Mouse (Mus musculus): ENCODE measurements around the gene Mrtfb.

Mrtfb gene

DNA sequence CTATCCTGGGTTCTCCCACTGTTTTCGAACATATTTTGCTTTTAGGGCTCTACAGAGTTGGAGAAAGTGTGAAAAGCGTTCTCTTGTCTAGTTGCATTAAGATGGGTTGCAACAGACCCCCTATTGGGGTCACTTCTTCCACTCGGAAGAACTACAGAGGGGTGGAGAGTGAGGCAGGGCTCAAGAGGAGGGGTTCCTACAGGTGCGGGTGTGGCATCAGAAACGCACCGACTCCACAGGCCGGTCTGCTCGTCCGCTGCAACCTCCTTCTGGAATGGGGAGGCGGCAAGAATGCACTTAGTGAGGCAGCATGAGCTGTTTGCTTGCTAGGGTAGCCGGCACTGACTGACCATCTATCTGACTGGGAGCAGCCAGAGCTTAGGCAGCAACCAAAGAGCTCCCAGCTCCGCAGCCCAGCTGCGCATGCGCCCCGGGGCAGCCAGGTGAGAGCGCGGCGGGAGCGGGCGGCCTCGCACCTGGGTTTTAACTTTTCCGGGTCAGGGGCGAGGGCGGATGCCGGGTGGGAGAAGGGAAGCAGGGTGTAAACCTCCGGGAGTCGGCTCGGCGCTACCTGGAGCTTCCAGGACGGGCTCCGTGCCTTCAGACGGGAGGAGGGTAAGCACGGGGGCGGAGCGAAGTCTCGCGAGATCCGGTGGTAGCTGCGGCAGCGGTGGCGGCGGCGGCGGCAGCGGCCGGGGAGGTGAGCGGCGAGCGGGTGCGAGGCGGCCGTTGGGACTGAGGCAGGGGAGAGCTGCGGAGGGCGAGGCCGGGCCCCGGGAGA lies at the start of gene Mrtfb:
TSS of gene Mrtfb (plus strand) at position 627 of the 781 bp plus-strand sequence.
- DNase-seq, result peak; percentile 88

DNA sequence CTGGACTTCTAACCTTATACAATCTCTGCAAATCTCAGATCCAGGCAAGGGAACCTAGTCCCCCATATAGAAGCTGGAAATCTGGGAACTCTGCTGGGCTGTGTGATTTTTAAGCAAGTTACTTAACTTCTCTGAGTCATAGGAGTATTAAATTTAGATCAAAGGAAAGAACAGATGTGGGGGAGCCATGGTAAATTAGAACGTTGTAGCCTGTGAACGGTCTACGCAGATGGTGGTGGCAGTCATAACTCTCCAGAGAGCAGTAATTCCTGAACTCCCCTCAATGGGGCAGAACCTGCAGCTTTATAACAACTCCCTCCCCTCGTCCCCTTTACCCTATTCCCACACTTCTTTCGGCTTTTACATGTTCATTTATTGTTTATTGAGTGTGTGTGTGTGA lies 48.6 kb upstream of the Mrtfb start:
- DNase-seq, result peak; percentile 50

DNA sequence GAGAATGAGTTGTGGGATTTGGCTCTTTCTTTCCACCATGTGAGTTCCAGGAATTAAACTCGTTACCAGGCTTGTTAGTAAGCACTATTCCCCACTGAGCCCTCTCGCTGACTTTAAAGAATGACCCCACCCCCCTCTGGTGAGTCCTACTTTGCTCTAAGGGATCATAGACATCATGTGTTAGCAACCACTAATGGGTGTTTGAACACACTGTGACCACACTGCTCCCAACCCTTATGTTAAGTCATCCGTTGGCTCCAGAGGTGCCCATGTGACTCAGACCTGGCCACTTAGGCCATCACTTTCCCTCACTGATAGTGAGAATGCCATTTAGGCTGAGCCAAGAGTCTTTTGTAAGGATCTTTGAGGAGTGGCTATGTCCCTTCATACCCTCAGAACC lies 48.2 kb upstream of the Mrtfb start:
- DNase-seq, result no peak

DNA sequence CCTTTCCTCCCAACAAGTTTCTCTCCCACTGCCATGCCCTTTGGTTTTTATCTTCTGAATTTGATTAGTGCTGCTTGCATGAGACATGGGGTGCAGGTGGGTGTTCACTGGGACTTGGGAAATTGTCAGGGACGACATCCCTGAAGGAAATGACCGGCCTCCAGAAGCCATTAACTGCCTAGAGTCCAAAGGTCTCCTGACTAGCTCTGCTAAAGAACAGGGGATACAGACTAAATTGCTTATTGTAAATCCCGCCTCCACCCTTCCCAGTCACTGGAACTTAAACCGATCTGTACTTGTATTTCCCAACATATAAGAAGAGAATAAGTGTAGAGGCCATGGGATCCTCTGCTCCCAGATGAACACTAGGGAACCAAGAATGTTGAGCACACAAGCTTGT lies 43.5 kb upstream of the Mrtfb start:
- no peak for DNase-seq

DNA sequence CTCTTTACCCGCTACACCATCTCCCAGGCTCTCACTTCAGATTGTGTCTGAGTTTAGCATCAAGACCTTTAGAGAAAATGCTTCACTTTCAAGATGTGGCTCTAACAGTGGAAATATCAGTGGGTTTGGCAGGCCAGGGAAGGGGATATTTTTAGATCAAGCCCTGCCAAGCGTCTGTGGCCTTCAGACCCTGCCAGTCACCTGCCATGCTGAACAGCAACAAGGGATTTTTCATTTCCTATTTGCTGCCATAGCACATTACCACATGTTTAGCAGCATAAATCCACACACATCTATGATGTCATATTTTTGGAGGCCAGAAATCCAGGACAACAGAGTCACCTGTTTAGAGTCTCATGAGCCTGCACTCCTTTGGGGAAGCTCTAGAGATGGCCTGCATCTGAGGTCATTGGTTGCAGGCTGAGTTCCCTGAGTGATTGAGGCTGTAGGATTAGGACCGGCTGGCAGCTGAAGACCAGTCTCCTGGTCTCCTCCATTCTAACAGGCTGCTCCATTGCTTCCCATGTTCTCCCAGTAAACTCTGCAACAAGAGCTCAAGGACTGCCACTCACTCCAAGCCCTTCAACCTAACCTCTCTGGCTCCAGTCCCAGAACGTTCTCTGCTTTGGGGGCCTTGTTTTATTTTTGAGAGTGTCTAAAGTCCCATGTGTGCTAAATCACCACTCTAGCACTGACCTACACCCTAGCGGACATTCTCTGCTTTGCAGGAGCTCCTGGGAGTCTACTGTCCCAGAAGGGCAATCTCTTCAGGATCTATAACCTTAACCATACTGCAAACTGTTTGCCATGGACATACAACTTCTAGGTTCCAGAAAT lies 39.9 kb upstream of the Mrtfb start:
- DNase-seq, result no peak

DNA sequence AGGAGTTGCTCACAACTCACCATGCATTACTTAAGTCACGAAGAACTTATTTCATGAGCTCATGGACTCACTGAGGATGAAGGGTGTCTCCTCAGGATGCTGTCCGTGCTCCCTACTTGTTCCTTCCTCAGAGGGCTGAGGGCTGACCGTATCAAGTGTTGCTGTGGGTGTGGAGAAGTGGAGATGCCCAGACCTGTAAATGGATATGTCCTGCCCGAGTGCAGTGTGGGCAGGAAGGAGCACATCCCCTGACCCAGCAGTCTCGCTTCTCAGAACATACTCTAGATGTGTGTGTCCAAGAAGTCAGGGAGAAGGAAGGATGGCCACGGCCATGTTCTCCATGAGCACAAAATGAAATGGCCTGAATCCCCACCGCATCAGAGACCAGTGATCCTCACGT lies 38.3 kb upstream of the Mrtfb start:
- DNase-seq, result no peak

DNA sequence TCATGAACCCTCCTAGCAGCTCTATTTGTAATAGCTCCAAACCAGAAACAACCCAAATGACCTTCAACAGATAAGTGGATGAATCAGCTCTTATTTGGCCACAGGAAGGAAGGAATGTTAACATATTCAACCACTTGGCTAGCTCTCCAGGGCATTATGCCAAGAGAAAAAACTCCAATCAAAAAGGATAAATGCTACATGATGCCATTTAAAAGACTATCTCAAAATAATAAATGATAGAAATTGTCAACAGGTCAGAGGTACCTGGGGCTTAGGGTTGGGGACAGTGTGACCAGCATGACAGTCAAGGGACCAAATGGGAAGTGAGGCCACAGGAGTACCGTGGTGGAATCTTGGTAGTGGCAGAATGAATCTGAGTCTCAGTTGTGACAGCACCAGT lies 34.8 kb upstream of the Mrtfb start:
- DNase-seq, result no peak

DNA sequence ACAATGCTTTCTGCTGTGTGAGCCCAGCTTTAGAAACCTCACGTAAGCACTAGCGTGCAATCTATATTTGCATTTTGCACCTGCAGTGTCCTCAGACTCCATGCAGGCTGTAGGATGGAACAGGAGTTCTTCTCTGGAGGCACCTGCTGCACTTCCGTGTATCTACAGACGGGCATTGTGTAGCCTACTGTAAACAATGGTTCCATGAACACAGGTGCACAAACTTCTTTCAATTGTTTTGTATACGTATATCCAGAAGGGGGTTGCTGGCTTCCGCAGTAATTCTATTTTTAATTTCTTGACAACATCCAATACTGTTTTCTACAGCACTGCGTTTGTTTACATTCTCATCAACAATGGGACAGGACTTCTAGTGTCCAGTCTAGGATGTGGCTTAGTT lies 24.2 kb upstream of the Mrtfb start:
- DNase-seq, result no peak

DNA sequence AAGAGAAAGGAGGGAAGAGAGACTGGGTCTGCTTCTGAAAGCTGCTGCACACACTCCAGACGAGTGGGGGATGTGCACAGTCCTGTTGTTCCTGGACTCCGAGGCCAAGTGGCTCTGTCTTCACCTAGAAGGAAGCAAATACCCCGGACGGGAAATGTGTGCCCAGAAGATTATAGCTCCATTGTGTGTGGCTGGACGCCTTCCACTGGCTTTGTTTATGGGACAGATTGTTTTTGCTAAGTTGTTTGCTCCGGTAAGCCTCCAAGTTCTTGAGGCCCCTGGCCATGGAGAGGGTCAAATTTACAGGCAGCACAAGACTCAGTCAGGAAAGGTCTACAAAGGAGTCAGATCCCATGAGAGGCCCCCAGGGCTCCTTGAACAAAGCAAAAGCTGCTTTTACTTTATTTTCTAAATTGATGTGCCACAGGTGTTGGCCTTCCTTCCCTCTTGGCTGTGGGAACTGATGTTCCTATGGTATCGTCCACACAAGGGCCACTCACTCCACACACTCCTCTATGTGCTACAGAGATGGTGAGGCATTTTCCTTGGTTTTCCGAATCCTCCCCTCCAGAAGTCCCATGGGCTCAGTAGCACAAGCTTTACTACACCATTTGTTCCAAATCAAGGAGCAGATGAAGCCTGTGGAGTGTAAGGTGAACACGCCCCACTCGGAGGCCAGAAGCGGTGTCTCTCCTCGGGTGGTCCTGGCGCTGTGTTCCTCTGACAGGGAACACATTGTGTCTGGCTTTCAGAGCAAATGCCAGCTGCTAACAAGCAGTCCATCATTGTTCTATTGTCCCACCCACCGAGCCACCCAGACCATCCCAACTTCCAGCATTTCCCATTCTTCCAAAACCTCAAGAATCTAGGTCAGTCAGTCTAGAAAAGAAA lies 23.1 kb upstream of the Mrtfb start:
- no peak for DNase-seq

DNA sequence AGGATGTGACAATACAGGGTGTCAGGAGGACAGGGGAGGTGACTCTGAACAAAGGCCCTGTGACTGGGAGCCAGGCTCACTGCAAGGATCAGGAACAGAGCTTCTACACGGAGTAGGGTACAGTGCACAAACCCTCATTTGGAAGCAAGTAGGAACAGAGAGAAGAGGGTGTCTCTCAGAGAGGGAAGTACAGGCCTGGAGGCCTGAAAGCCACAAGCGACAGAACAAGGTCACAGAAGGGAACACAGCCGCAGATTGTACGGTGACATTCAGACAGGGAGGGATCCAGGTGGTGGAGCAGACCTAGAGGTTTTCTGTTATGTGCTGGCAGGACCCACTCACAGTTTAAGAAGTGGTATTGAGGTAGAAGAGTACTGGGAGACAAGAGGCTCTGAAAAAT lies 17.2 kb upstream of the Mrtfb start:
- DNase-seq, result no peak

DNA sequence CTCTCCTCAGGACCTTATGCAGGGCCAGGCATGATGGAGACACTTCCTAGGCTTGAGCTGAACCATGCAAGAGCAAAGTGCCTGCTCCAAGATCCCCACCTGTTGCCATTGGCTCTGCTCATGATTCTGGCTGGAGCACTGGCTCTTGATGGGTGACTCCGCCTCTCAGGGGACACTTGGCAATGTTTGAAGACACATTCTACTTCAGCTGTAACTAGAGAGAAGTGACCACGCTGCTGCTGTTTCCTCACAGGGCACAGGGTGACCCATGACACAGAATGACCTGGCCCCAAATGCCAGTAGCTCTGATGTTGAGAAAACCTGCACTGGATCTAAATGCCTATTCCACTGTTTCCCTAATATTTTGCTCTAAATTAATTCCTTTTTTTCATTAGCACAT lies 16.7 kb upstream of the Mrtfb start:
- DNase-seq, result no peak

DNA sequence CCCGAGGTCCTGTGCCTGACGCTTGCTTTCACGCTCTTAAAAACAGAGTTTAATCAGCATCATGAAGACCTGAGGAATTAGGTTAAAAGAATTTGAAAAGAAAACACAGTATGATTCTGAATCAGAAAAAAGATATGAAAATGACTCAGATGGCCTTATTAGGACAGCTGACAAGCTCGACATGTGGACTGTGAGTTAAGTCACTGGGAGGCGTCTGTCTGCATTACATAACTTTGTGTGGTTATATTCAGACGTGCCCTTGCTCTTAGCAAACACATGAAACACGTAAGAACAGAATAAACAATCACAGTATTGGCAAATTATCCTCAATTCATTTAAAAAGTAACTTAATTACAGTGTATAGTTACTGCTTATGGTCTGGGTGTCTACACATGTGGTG lies 16.0 kb upstream of the Mrtfb start:
- DNase-seq, result no peak

DNA sequence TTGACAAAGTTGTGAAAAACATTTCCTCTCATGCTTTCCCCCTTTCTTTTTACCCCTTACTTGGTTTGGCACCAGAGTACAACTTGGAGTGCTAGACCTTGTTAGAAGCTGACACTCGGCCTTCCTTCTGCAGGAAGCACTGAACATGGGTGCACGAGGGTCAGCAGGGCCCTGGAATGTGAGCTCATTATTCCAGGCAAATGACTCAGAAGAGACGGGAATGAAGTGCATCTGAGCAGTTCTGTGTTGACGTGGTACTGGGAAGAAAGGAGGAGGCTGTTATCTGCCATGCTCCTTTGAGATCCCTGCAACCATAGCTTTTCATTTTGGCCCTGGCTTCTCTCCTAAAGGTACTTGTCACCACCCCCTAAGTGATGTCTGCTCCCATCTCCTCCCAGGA lies 10.6 kb upstream of the Mrtfb start:
- no peak for DNase-seq

DNA sequence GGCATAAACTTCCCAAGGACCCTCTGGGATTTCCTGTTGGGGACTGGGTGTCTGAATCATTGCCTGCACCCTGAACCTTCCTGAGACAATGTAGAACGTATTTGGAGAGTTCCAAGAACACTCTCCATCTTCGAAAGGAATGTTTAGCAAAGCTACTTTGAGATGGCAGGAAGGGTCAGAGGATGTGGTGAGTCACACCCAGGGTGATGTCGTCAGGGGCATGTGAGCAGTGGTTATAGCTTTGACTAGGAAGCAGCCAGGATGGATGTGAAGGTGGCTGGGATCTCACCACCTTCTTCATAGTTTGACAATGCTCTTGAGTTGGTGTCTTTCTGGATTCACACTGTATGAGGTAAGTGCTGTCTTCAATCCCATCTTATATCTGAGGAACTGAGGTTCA lies 9.4 kb upstream of the Mrtfb start:
- no peak for DNase-seq

DNA sequence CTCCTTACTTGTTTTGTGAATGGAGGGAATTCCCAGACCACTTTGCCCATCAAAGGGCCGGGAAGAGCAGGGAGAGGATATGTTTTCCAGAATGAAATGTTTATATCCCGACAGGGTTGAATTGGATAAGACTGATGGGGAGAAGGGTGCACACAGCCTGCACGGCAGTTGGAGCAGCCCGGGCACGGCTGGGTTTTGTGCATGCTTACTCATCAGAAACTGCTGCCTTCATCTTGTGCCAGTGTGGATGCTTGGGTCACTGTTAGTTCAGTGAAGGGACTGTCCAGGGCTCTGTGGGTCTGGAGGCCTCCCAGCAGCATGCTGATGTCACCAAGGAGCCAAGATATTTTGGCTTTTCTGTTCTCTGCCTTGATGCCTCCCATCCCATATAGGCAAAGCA lies 6.2 kb upstream of the Mrtfb start:
- DNase-seq, result no peak

DNA sequence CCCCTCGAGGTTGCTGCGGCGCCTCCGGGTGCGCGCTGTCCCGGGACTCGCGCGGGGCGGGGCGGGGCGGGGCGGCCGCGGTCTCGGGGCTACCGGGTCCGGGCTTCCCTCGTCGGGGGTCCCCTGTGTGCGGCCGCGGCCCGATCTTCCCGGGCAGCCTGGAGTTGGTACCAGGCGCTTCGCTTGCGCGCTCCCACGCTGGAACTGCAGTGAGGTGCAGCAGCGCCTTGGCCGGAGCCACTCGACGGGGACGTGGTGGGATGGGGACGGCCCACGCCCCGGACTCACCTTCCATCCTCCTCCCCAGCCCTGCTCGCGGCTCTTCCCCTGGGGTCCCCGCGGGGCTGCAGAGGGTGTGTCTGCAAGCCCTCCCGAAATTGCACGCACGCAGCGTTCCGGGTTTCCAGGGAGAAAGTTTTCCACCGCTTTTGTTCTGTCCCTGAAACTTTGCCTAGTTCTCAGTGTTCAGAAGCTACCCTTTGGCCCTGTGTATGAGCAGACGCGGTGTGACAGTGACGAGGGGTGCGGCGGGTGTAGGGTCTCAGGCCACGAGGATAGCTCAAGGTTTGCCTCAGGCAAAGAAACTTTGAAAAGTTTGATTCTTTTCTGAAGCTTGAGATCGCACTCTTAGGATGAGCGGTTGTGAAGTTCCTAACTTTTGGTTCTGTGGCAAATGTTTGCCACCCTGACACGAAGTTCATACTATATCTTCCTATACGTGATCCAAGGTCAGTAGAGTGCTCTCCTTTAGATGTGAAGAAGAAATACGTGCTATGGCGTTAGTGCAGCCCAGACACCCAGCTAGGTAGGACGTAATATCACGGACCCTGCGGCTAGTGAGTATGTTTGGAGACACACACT lies 616 bp downstream of the Mrtfb start:
- DNase-seq, result peak; percentile 50

DNA sequence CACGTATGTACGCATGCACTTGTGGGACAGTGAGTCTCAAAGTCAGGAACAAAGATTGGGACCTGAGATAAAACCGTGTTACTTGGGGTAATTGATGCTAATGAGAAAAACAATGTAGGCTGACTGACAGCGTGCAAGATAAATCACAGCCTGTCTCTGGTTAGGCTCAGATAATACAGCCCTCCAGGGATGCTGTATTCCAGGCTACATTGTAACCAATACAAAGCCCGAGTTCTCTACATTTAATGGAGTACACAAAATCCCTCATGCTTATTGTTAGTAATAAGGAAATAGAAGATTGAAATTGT lies 1.2 kb downstream of the Mrtfb start:
- no peak for DNase-seq

DNA sequence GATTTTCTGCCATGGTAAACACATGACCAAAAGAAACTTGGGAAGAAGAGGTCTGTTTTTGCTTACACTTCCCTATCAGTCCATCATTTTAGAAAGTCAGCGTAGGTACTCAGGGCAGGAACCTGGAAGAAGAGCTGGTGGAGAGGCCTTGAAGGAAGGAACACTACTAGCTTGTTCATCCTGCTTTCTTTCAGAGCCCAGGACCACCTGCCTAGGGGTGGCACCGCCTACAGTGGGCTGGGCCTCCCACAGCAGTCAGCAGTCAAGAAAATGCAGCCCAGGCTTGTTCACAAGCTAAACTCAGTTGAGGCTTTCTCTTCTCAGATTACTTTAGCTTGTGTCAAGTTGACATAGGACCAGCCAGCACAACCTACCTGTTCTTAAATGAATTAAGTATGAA lies 2.7 kb downstream of the Mrtfb start:
- DNase-seq, result no peak

DNA sequence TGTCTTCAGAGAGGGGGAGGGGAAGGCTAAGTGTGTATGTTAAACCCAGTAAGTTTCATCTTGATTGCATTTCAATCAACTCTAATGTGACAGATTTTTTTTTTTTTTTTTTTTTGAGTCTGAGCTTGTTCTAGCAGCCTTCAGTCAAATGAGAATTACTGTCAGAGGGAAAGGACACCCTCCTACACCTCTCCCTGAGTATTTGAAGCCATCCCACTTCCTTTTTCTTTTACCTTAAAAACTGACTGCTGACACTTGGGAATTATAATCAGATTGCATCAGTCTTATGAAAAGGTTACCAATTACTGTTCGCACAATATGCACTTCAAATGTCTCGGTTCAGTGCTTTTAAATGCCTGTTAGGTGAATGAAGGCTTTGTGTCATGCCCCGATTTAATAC lies 10.0 kb downstream of the Mrtfb start:
- no peak for DNase-seq

DNA sequence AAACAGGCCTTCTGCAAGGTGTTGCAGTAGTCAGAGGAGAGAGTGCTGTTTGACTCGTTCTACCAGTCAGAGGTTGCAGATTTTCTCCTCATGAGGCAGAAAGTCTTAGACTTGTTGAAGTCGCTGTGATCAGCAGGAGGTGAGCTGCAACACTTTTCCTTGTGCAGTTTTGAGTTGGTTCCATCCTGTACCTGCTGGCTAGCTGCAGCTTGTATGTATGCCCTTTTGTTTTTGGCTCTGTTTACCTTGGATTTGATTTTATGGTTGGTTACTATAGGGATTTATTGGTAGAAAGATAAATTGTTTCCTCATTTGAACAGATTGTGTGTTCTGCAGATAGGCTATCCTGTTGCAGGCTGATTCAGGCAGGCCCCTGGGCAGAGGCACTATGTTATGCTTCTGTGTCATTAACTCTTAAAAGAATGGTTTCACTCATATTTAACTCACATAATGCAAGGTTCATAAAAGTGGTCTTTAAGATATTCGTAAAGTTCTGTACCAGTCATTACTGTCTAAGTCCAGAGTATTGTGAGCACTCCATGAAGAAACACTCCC lies 11.1 kb downstream of the Mrtfb start:
- DNase-seq, result no peak

DNA sequence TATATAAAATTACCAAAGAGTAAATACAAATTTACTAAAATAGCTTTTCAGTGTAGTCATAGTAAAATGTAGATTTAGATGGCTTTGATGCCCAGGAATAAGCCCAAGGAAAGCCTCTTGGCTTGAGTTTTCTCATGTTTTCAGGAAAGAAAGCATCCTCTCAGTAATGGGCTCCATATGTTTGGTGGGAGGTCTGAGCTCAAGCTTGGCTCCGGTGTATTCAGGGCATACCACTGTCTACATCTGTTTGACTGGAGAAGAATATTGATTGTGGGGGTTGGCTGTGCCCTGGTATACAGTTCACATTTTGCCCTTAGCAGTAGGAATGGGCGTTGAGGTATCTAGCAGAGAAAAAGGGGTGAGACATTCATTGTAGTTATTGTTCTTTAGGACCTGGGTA lies 13.1 kb downstream of the Mrtfb start:
- no peak for DNase-seq

DNA sequence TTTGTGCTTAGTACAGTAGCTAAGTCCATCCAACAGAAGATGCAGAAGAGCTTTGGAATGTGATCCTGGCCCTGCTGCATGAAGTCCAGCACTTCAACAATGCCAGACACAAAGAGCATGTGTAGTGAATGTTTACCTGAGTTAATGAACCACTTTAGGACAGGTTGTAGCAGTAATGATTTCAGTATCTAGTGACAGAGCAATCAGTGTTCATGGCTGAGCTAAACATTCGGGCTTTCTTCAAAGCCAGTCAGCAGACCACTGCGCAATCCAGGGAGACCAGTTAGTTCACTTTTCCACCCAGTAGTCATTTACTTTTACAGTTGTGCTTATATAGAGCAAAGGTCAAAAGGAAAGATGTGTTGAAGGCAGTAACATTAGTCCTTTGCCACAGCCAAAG lies 20.0 kb downstream of the Mrtfb start:
- no peak for DNase-seq
